Mouse (Mus musculus): ENCODE measurements around the gene Anks1. TPM values are rescaled to one million over a fixed set of nuclear protein-coding genes. Genes with fewer than 3 reads are reported as not detected.

The Anks1 gene
- polyA plus RNA-seq, 1 experiment from 2014 or later = 16.9 TPM

- Histone ChIP-seq H3K9me3 (ENCODE audit: control insufficient read depth, low read length) (no peaks in the 10 kb centered on the region), H3K36me3 (ENCODE audit: control insufficient read depth, insufficient read depth, low read length) (no peaks in the 10 kb centered on the region), H3K4me3 (ENCODE audit: low read depth, low read length) (no peak overlapping the region), H3K27me3 (replicated peaks; ENCODE audit: control insufficient read depth, insufficient read depth, low read length) (no peaks in the 10 kb centered on the region), H3K4me2 (ENCODE audit: low read length) (no peak overlapping the region), H3K4me1 (replicated peaks; ENCODE audit: control insufficient read depth, insufficient read depth, low read length) (peaks cover 7% of the 10 kb centered on the region; the same call in 1 of the 2 replicates), H3K27ac (ENCODE audit: low read depth) (no peak overlapping the region), H3K9ac (ENCODE audit: low read length) (no peak overlapping the region)
- WGBS = 95% methylated on average over 6 of the region's 6 CpGs
- DNase-seq (ENCODE audit: low spot score) (no peak), ATAC-seq (replicated peaks; ENCODE audit: low FRiP score, low TSS enrichment, low read depth) (no peak)
These were observed 179.6 kb downstream of the Anks1 start for GRCm38 (mm10) chr17:28088718-28089117.

- no peaks in the 10 kb centered on the region for H3K4me1 ChIP-seq (replicated peaks; ENCODE audit: control insufficient read depth, insufficient read depth, low read length)
- no peak for DNase-seq (ENCODE audit: low spot score)
- no peak overlapping the region for H3K4me2 ChIP-seq (ENCODE audit: low read length)
- no peak overlapping the region for H3K4me3 ChIP-seq (ENCODE audit: low read depth, low read length)
- WGBS = 87% methylated on average over 2 of the region's 2 CpGs
- H3K27ac ChIP-seq (ENCODE audit: low read depth) = no peak overlapping the region
- no peak for ATAC-seq (replicated peaks; ENCODE audit: low FRiP score, low TSS enrichment, low read depth)
- H3K9ac ChIP-seq (ENCODE audit: low read length) = no peak overlapping the region
- H3K9me3 ChIP-seq (ENCODE audit: control insufficient read depth, low read length) = no peaks in the 10 kb centered on the region
- no peaks in the 10 kb centered on the region for H3K27me3 ChIP-seq (replicated peaks; ENCODE audit: control insufficient read depth, insufficient read depth, low read length)
- H3K36me3 ChIP-seq (ENCODE audit: control insufficient read depth, insufficient read depth, low read length) = no peaks in the 10 kb centered on the region
These were observed 183.2 kb downstream of the Anks1 start for GRCm38 (mm10) chr17:28092297-28092696.

- no peaks in the 10 kb centered on the region for H3K4me1 ChIP-seq (replicated peaks; ENCODE audit: control insufficient read depth, insufficient read depth, low read length)
- H3K4me3 ChIP-seq (ENCODE audit: low read depth, low read length) = no peak overlapping the region
- H3K9me3 ChIP-seq (ENCODE audit: control insufficient read depth, low read length) = no peaks in the 10 kb centered on the region
- H3K4me2 ChIP-seq (ENCODE audit: low read length) = no peak overlapping the region
- no peaks in the 10 kb centered on the region for H3K36me3 ChIP-seq (ENCODE audit: control insufficient read depth, insufficient read depth, low read length)
- no peaks in the 10 kb centered on the region for H3K27me3 ChIP-seq (replicated peaks; ENCODE audit: control insufficient read depth, insufficient read depth, low read length)
- H3K9ac ChIP-seq (ENCODE audit: low read length) = no peak overlapping the region
- H3K27ac ChIP-seq (ENCODE audit: low read depth) = no peak overlapping the region
- no peak for ATAC-seq (replicated peaks; ENCODE audit: low FRiP score, low TSS enrichment, low read depth)
- no peak for DNase-seq (ENCODE audit: low spot score)
- WGBS = 81% methylated on average over 3 of the region's 3 CpGs
These were observed 184.7 kb downstream of the Anks1 start for GRCm38 (mm10) chr17:28093837-28094236.

- Histone ChIP-seq H3K27me3 (replicated peaks; ENCODE audit: control insufficient read depth, insufficient read depth, low read length) (no peaks in the 10 kb centered on the region), H3K4me2 (ENCODE audit: low read length) (no peak overlapping the region), H3K36me3 (ENCODE audit: control insufficient read depth, insufficient read depth, low read length) (no peaks in the 10 kb centered on the region), H3K27ac (ENCODE audit: low read depth) (no peak overlapping the region), H3K4me3 (ENCODE audit: low read depth, low read length) (no peak overlapping the region), H3K9ac (ENCODE audit: low read length) (no peak overlapping the region), H3K9me3 (ENCODE audit: control insufficient read depth, low read length) (no peaks in the 10 kb centered on the region), H3K4me1 (replicated peaks; ENCODE audit: control insufficient read depth, insufficient read depth, low read length) (peaks cover 2% of the 10 kb centered on the region; the same call in 1 of the 2 replicates)
- no peak for DNase-seq (ENCODE audit: low spot score)
- no peak for ATAC-seq (replicated peaks; ENCODE audit: low FRiP score, low TSS enrichment, low read depth)
- 75% methylated on average over 10 of the region's 10 CpGs for WGBS
These were observed 187.3 kb downstream of the Anks1 start for GRCm38 (mm10) chr17:28096418-28096817.

- Histone ChIP-seq H3K9me3 (ENCODE audit: control insufficient read depth, low read length) (no peaks in the 10 kb centered on the region), H3K4me1 (replicated peaks; ENCODE audit: control insufficient read depth, insufficient read depth, low read length) (peaks cover 8% of the 10 kb centered on the region; the same call in 1 of the 2 replicates), H3K9ac (ENCODE audit: low read length) (no peak overlapping the region), H3K27ac (ENCODE audit: low read depth) (no peak overlapping the region), H3K4me2 (ENCODE audit: low read length) (no peak overlapping the region), H3K4me3 (ENCODE audit: low read depth, low read length) (no peak overlapping the region), H3K36me3 (ENCODE audit: control insufficient read depth, insufficient read depth, low read length) (no peaks in the 10 kb centered on the region), H3K27me3 (replicated peaks; ENCODE audit: control insufficient read depth, insufficient read depth, low read length) (no peaks in the 10 kb centered on the region)
- WGBS = 88% methylated on average over 13 of the region's 13 CpGs
- ATAC-seq (replicated peaks; ENCODE audit: low FRiP score, low TSS enrichment, low read depth) (no peak), DNase-seq (ENCODE audit: low spot score) (no peak)
These were observed 188.2 kb downstream of the Anks1 start for GRCm38 (mm10) chr17:28097308-28097707.

- H3K4me2 ChIP-seq (ENCODE audit: low read length) = no peak overlapping the region; the same call in 1 of the 2 replicates
- peaks cover 8% of the 10 kb centered on the region; the same call in 1 of the 2 replicates for H3K4me1 ChIP-seq (replicated peaks; ENCODE audit: control insufficient read depth, insufficient read depth, low read length)
- no peaks in the 10 kb centered on the region for H3K27me3 ChIP-seq (replicated peaks; ENCODE audit: control insufficient read depth, insufficient read depth, low read length)
- no peaks in the 10 kb centered on the region for H3K9me3 ChIP-seq (ENCODE audit: control insufficient read depth, low read length)
- H3K4me3 ChIP-seq (ENCODE audit: low read depth, low read length) = no peak overlapping the region
- 44% methylated on average over 3 of the region's 3 CpGs for WGBS
- no peak for ATAC-seq (replicated peaks; ENCODE audit: low FRiP score, low TSS enrichment, low read depth)
- DNase-seq (ENCODE audit: low spot score) = no peak
- H3K27ac ChIP-seq (ENCODE audit: low read depth) = no peak overlapping the region
- no peaks in the 10 kb centered on the region for H3K36me3 ChIP-seq (ENCODE audit: control insufficient read depth, insufficient read depth, low read length)
- no peak overlapping the region for H3K9ac ChIP-seq (ENCODE audit: low read length)
These were observed 190.0 kb downstream of the Anks1 start for GRCm38 (mm10) chr17:28099086-28099485.

- Histone ChIP-seq H3K4me1 (replicated peaks; ENCODE audit: control insufficient read depth, insufficient read depth, low read length) (peaks cover 8% of the 10 kb centered on the region; the same call in 1 of the 2 replicates), H3K4me3 (ENCODE audit: low read depth, low read length) (no peak overlapping the region), H3K36me3 (ENCODE audit: control insufficient read depth, insufficient read depth, low read length) (no peaks in the 10 kb centered on the region), H3K9me3 (ENCODE audit: control insufficient read depth, low read length) (no peaks in the 10 kb centered on the region), H3K27me3 (replicated peaks; ENCODE audit: control insufficient read depth, insufficient read depth, low read length) (no peaks in the 10 kb centered on the region), H3K27ac (ENCODE audit: low read depth) (no peak overlapping the region), H3K9ac (ENCODE audit: low read length) (no peak overlapping the region), H3K4me2 (ENCODE audit: low read length) (no peak overlapping the region)
- no peak for ATAC-seq (replicated peaks; ENCODE audit: low FRiP score, low TSS enrichment, low read depth)
- no peak for DNase-seq (ENCODE audit: low spot score)
- 85% methylated on average over 1 of the region's 1 CpGs for WGBS
These were observed 191.6 kb downstream of the Anks1 start for GRCm38 (mm10) chr17:28100669-28101068.

- no peak overlapping the region for H3K27ac ChIP-seq (ENCODE audit: low read depth)
- H3K27me3 ChIP-seq (replicated peaks; ENCODE audit: control insufficient read depth, insufficient read depth, low read length) = no peaks in the 10 kb centered on the region
- no peak overlapping the region for H3K4me2 ChIP-seq (ENCODE audit: low read length)
- no peaks in the 10 kb centered on the region for H3K36me3 ChIP-seq (ENCODE audit: control insufficient read depth, insufficient read depth, low read length)
- DNase-seq (ENCODE audit: low spot score) (no peak), ATAC-seq (replicated peaks; ENCODE audit: low FRiP score, low TSS enrichment, low read depth) (no peak)
- WGBS = 27% methylated on average over 12 of the region's 12 CpGs
- no peak overlapping the region for H3K4me3 ChIP-seq (ENCODE audit: low read depth, low read length)
- peaks cover 8% of the 10 kb centered on the region; the same call in 1 of the 2 replicates for H3K4me1 ChIP-seq (replicated peaks; ENCODE audit: control insufficient read depth, insufficient read depth, low read length)
- no peak overlapping the region for H3K9ac ChIP-seq (ENCODE audit: low read length)
- peaks cover 2% of the 10 kb centered on the region; the same call in 1 of the 2 replicates for H3K9me3 ChIP-seq (ENCODE audit: control insufficient read depth, low read length)
These were observed 192.3 kb downstream of the Anks1 start for GRCm38 (mm10) chr17:28101284-28101887.

GRCm38 (mm10) chr17:28101902-28102319 is 192.8 kb downstream of the Anks1 start:
- H3K27me3 ChIP-seq (replicated peaks; ENCODE audit: control insufficient read depth, insufficient read depth, low read length) = no peaks in the 10 kb centered on the region
- 16% methylated on average over 10 of the region's 10 CpGs for WGBS
- H3K27ac ChIP-seq (ENCODE audit: low read depth) = no peak overlapping the region
- ATAC-seq (replicated peaks; ENCODE audit: low FRiP score, low TSS enrichment, low read depth) (no peak), DNase-seq (ENCODE audit: low spot score) (no peak)
- H3K4me3 ChIP-seq (ENCODE audit: low read depth, low read length) = no peak overlapping the region
- peaks cover 4% of the 10 kb centered on the region; the same call in 1 of the 2 replicates for H3K9me3 ChIP-seq (ENCODE audit: control insufficient read depth, low read length)
- no peak overlapping the region for H3K4me2 ChIP-seq (ENCODE audit: low read length)
- no peaks in the 10 kb centered on the region for H3K36me3 ChIP-seq (ENCODE audit: control insufficient read depth, insufficient read depth, low read length)
- H3K9ac ChIP-seq (ENCODE audit: low read length) = no peak overlapping the region
- peaks cover 8% of the 10 kb centered on the region; the same call in 1 of the 2 replicates for H3K4me1 ChIP-seq (replicated peaks; ENCODE audit: control insufficient read depth, insufficient read depth, low read length)
